Mouse (Mus musculus): ENCODE results near the gene Rho. TPM values are rescaled to one million over a fixed set of nuclear protein-coding genes. Genes with fewer than 3 reads are reported as not detected.
A peak's percentile ranks its signal among the peaks of the same experiment; 100 is the strongest.

Gene Rho
- polyA plus RNA-seq, 2 experiments, result 0.22 to 0.67 TPM

- ATAC-seq (ENCODE audit: low FRiP score, low read depth), result no peak
- Histone ChIP-seq H3K4me2 (replicated peaks; ENCODE audit: low read depth, low read length, severe bottlenecking) (no peak overlapping the region), H3K36me3 (ENCODE audit: control insufficient read depth, insufficient read depth, low read length) (peaks cover 42% of the 10 kb centered on the region), H3K9ac (ENCODE audit: low read depth, low read length, severe bottlenecking) (no peak overlapping the region), H3K27me3 (ENCODE audit: control insufficient read depth, insufficient read depth, low read length) (no peaks in the 10 kb centered on the region), H3K4me3 (replicated peaks; ENCODE audit: low read length) (no peak overlapping the region), H3K27ac (replicated peaks; ENCODE audit: low read depth, low read length) (no peak overlapping the region), H3K4me1 (ENCODE audit: control insufficient read depth, insufficient read depth, low read length) (no peaks in the 10 kb centered on the region; the same call in 1 of the 2 replicates), H3K9me3 (ENCODE audit: control insufficient read depth, low read length) (no peaks in the 10 kb centered on the region)
- 60% methylated on average over 7 of the region's 7 CpGs for WGBS
- DNase-seq (ENCODE audit: low spot score), result no peak
- no peak for TF ChIP-seq POLR2A (IDR thresholded peaks at IDR 0.05; ENCODE audit: borderline replicate concordance, extremely low read depth, insufficient read depth, insufficient read length)
Observed at GRCm38 (mm10) chr6:115897926-115898520, 33.5 kb upstream of the Rho start.

- Histone ChIP-seq H3K36me3 (ENCODE audit: control insufficient read depth, insufficient read depth, low read length) (peaks cover 21% of the 10 kb centered on the region), H3K4me1 (ENCODE audit: control insufficient read depth, insufficient read depth, low read length) (no peaks in the 10 kb centered on the region; the same call in 1 of the 2 replicates), H3K27ac (replicated peaks; ENCODE audit: low read depth, low read length) (no peak overlapping the region), H3K27me3 (ENCODE audit: control insufficient read depth, insufficient read depth, low read length) (no peaks in the 10 kb centered on the region), H3K9me3 (ENCODE audit: control insufficient read depth, low read length) (no peaks in the 10 kb centered on the region), H3K4me3 (replicated peaks; ENCODE audit: low read length) (no peak overlapping the region), H3K4me2 (replicated peaks; ENCODE audit: low read depth, low read length, severe bottlenecking) (no peak overlapping the region), H3K9ac (ENCODE audit: low read depth, low read length, severe bottlenecking) (no peak overlapping the region)
- TF ChIP-seq POLR2A (IDR thresholded peaks at IDR 0.05; ENCODE audit: borderline replicate concordance, extremely low read depth, insufficient read depth, insufficient read length), result no peak
- DNase-seq (ENCODE audit: low spot score) (peak; percentile 65), ATAC-seq (ENCODE audit: low FRiP score, low read depth) (peak; percentile 68; the same call in 1 of the 2 replicates)
- WGBS, result 20% methylated on average over 3 of the region's 3 CpGs
Observed at GRCm38 (mm10) chr6:115901062-115901461, 30.5 kb upstream of the Rho start.

GRCm38 (mm10) chr6:115901489-115901931, 30.0 kb upstream of the Rho start:
- no peak for ATAC-seq (ENCODE audit: low FRiP score, low read depth)

GRCm38 (mm10) chr6:115902545-115902944, 29.0 kb upstream of the Rho start:
- DNase-seq (ENCODE audit: low spot score), result no peak
- no peak for TF ChIP-seq POLR2A (IDR thresholded peaks at IDR 0.05; ENCODE audit: borderline replicate concordance, extremely low read depth, insufficient read depth, insufficient read length)
- no peak overlapping the region for H3K4me3 ChIP-seq (replicated peaks; ENCODE audit: low read length)
- H3K9me3 ChIP-seq (ENCODE audit: control insufficient read depth, low read length), result no peaks in the 10 kb centered on the region
- no peak for ATAC-seq (ENCODE audit: low FRiP score, low read depth)
- H3K36me3 ChIP-seq (ENCODE audit: control insufficient read depth, insufficient read depth, low read length), result peaks cover 21% of the 10 kb centered on the region
- 0 out of 2 replicates have a peak overlapping the region, but pooled peaks have one; percentile 7 for H3K9ac ChIP-seq (ENCODE audit: low read depth, low read length, severe bottlenecking)
- no peak overlapping the region for H3K27ac ChIP-seq (replicated peaks; ENCODE audit: low read depth, low read length)
- H3K4me2 ChIP-seq (replicated peaks; ENCODE audit: low read depth, low read length, severe bottlenecking), result no peak overlapping the region
- no peaks in the 10 kb centered on the region; the same call in 1 of the 2 replicates for H3K4me1 ChIP-seq (ENCODE audit: control insufficient read depth, insufficient read depth, low read length)
- 91% methylated on average over 3 of the region's 3 CpGs for WGBS
- H3K27me3 ChIP-seq (ENCODE audit: control insufficient read depth, insufficient read depth, low read length), result no peaks in the 10 kb centered on the region

More at GRCm38 (mm10) chr6:115901489-115901931, 30.0 kb upstream of the Rho start:
- Histone ChIP-seq H3K4me3 (replicated peaks; ENCODE audit: low read length) (no peak overlapping the region), H3K4me1 (ENCODE audit: control insufficient read depth, insufficient read depth, low read length) (no peaks in the 10 kb centered on the region; the same call in 1 of the 2 replicates), H3K4me2 (replicated peaks; ENCODE audit: low read depth, low read length, severe bottlenecking) (no peak overlapping the region), H3K9me3 (ENCODE audit: control insufficient read depth, low read length) (no peaks in the 10 kb centered on the region), H3K36me3 (ENCODE audit: control insufficient read depth, insufficient read depth, low read length) (peaks cover 16% of the 10 kb centered on the region), H3K27me3 (ENCODE audit: control insufficient read depth, insufficient read depth, low read length) (no peaks in the 10 kb centered on the region), H3K27ac (replicated peaks; ENCODE audit: low read depth, low read length) (no peak overlapping the region), H3K9ac (ENCODE audit: low read depth, low read length, severe bottlenecking) (0 out of 2 replicates have a peak overlapping the region, but pooled peaks have one; percentile 16)
- WGBS, result 73% methylated on average over 8 of the region's 8 CpGs
- TF ChIP-seq POLR2A (IDR thresholded peaks at IDR 0.05; ENCODE audit: borderline replicate concordance, extremely low read depth, insufficient read depth, insufficient read length), result no peak
- peak; percentile 54 for DNase-seq (ENCODE audit: low spot score)

GRCm38 (mm10) chr6:115905568-115905967, 26.0 kb upstream of the Rho start:
- WGBS, result 95% methylated on average over 6 of the region's 6 CpGs
- H3K9me3 ChIP-seq (ENCODE audit: control insufficient read depth, low read length), result no peaks in the 10 kb centered on the region
- no peak overlapping the region for H3K4me2 ChIP-seq (replicated peaks; ENCODE audit: low read depth, low read length, severe bottlenecking)
- TF ChIP-seq POLR2A (IDR thresholded peaks at IDR 0.05; ENCODE audit: borderline replicate concordance, extremely low read depth, insufficient read depth, insufficient read length), result no peak
- H3K27me3 ChIP-seq (ENCODE audit: control insufficient read depth, insufficient read depth, low read length), result no peaks in the 10 kb centered on the region
- H3K9ac ChIP-seq (ENCODE audit: low read depth, low read length, severe bottlenecking), result no peak overlapping the region
- ATAC-seq (ENCODE audit: low FRiP score, low read depth) (no peak), DNase-seq (ENCODE audit: low spot score) (no peak)
- H3K4me1 ChIP-seq (ENCODE audit: control insufficient read depth, insufficient read depth, low read length), result no peaks in the 10 kb centered on the region; the same call in 1 of the 2 replicates
- no peak overlapping the region for H3K4me3 ChIP-seq (replicated peaks; ENCODE audit: low read length)
- H3K27ac ChIP-seq (replicated peaks; ENCODE audit: low read depth, low read length), result no peak overlapping the region
- H3K36me3 ChIP-seq (ENCODE audit: control insufficient read depth, insufficient read depth, low read length), result peaks cover 22% of the 10 kb centered on the region
